Mouse (Mus musculus) midbrain, postnatal 0 days (tissue): Measurements from ENCODE around the gene Rnf185. TPM values are rescaled to one million over a fixed set of nuclear protein-coding genes. Genes with fewer than 3 reads are reported as not detected.

Experiments used
- ATAC-seq: fragments of 200-750 bp; cut with Nextera tagmentation; 2 replicates; pipeline ENCODE4 v1.8.0; 2017; ENCODE audit warnings: moderate number of reproducible peaks, mild to moderate bottlenecking, moderate TSS enrichment, moderate library complexity; ENCODE audit not compliant: low FRiP score
- DNase-seq: peaks from one replicate; pipeline ENCODE4 v3.0.0-alpha.2; 2015; ENCODE audit warnings: low spot score
- H3K27ac ChIP-seq: fragments of 300-500 bp; sonication (generic); 2 replicates; pipeline ENCODE4 v1.5.1; 2014; ENCODE audit warnings: low read depth, mild to moderate bottlenecking, low read length, mixed read lengths
- H3K27me3 ChIP-seq: fragments of 300-500 bp; sonication (generic); 2 replicates; pipeline ENCODE4 v1.6.1; 2014; ENCODE audit warnings: low read length, control low read depth, mixed read lengths; ENCODE audit not compliant: insufficient read depth
- H3K36me3 ChIP-seq: fragments of 300-500 bp; sonication (generic); 2 replicates; pipeline ENCODE4 v1.6.1; 2014; ENCODE audit warnings: low read length, control low read depth, mixed read lengths; ENCODE audit not compliant: insufficient read depth
- H3K4me1 ChIP-seq: fragments of 300-500 bp; sonication (generic); 2 replicates; pipeline ENCODE4 v1.6.1; 2014; ENCODE audit warnings: mild to moderate bottlenecking, control low read depth, antibody characterized with exemption, low read length, mixed read lengths; ENCODE audit not compliant: insufficient read depth
- H3K4me2 ChIP-seq: fragments of 300-500 bp; sonication (generic); 2 replicates; pipeline ENCODE4 v1.6.1; 2014; ENCODE audit warnings: low read depth, mild to moderate bottlenecking, low read length, mixed read lengths; ENCODE audit not compliant: poor library complexity, severe bottlenecking
- H3K4me3 ChIP-seq: fragments of 300-500 bp; sonication (generic); 2 replicates; pipeline ENCODE4 v1.5.1; 2014; ENCODE audit warnings: low read depth, mild to moderate bottlenecking, low read length, moderate library complexity
- H3K9ac ChIP-seq: fragments of 300-500 bp; sonication (generic); replicated peaks from 2 replicates; pipeline ENCODE4 v1.6.1; 2014; ENCODE audit warnings: mild to moderate bottlenecking, low read length, moderate library complexity, mixed read lengths; ENCODE audit not compliant: poor library complexity, severe bottlenecking
- H3K9me3 ChIP-seq: fragments of 300-500 bp; sonication (generic); 2 replicates; pipeline ENCODE4 v1.6.1; 2016; ENCODE audit warnings: low read length, control low read depth
- CTCF ChIP-seq: IDR thresholded peaks from 2 replicates; pipeline ENCODE4 v1.5.1; 2016; ENCODE audit warnings: antibody characterized with exemption, mild to moderate bottlenecking
- WGBS: fragments of 180-500 bp; shearing (Covaris S2); extraction: QIAGEN DNeasy Blood & Tissue Kit; methylation state at CpG from one replicate; pipeline ENCODE4 v1.1.7; 2014; 5-methylcytosine and 5-hydroxymethylcytosine counted together
- polyA plus RNA-seq: library from polyadenylated mRNA; unstranded; fragments of >200 nt; fragmentation: Nextera tagmentation; extraction: Ambion mirVana; gene quantifications from 2 replicates; pipeline ENCODE4 v1.2.1, GENCODE M21; 2015
- total RNA-seq: library from RNA; depleted of rRNA; stranded (reverse); fragments of >200 nt; gene quantifications from 2 replicates; pipeline ENCODE4 v1.2.3, GENCODE M21; 2014

Gene Rnf185
- total and polyA plus RNA-seq, 2 experiments from 2014 or later: 39.6 to 43.6 TPM

GRCm38 (mm10) chr11:3389996-3390395 is 62.2 kb downstream of the Rnf185 start:
- no peak overlapping the region for H3K9ac ChIP-seq
- H3K4me1 ChIP-seq: no peaks in the 10 kb centered on the region
- WGBS: 75% methylated on average over 5 of the region's 5 CpGs
- no peak for ATAC-seq
- H3K4me3 ChIP-seq: no peak overlapping the region
- H3K9me3 ChIP-seq: no peaks in the 10 kb centered on the region
- no peak overlapping the region for H3K27ac ChIP-seq
- TF ChIP-seq CTCF: no peak
- DNase-seq: no peak
- no peaks in the 10 kb centered on the region for H3K36me3 ChIP-seq
- no peak overlapping the region for H3K4me2 ChIP-seq
- no peaks in the 10 kb centered on the region for H3K27me3 ChIP-seq

- H3K9ac ChIP-seq: no peak overlapping the region
- 87% methylated on average over 6 of the region's 6 CpGs for WGBS
- no peak for TF ChIP-seq CTCF
- no peak overlapping the region for H3K4me2 ChIP-seq
- H3K4me3 ChIP-seq: no peak overlapping the region
- no peak overlapping the region for H3K27ac ChIP-seq
- H3K36me3 ChIP-seq: 0 out of 2 replicates have a peak, but pooled peaks cover 2% of the 10 kb centered on the region
- no peaks in the 10 kb centered on the region for H3K4me1 ChIP-seq
- no peaks in the 10 kb centered on the region for H3K27me3 ChIP-seq
- ATAC-seq (no peak), DNase-seq (no peak)
- no peaks in the 10 kb centered on the region for H3K9me3 ChIP-seq
Measured at GRCm38 (mm10) chr11:3387482-3388196, 64.5 kb downstream of the Rnf185 start.

GRCm38 (mm10) chr11:3386941-3387368 is 65.2 kb downstream of the Rnf185 start:
- Histone ChIP-seq H3K9me3 (no peaks in the 10 kb centered on the region), H3K4me2 (no peak overlapping the region), H3K4me1 (no peaks in the 10 kb centered on the region), H3K36me3 (0 out of 2 replicates have a peak, but pooled peaks cover 2% of the 10 kb centered on the region), H3K9ac (no peak overlapping the region), H3K4me3 (no peak overlapping the region), H3K27me3 (no peaks in the 10 kb centered on the region), H3K27ac (no peak overlapping the region)
- peak; percentile 65 for ATAC-seq
- 25% methylated on average over 4 of the region's 4 CpGs for WGBS
- peak; percentile 99 for TF ChIP-seq CTCF
- DNase-seq: peak; percentile 85

GRCm38 (mm10) chr11:3382602-3383594 is 69.3 kb downstream of the Rnf185 start:
- Histone ChIP-seq H3K4me2 (no peak overlapping the region), H3K36me3 (0 out of 2 replicates have a peak, but pooled peaks cover 2% of the 10 kb centered on the region), H3K9me3 (no peaks in the 10 kb centered on the region), H3K4me1 (no peaks in the 10 kb centered on the region), H3K27me3 (no peaks in the 10 kb centered on the region), H3K27ac (no peak overlapping the region), H3K4me3 (no peak overlapping the region), H3K9ac (no peak overlapping the region)
- DNase-seq (no peak), ATAC-seq (no peak)
- TF ChIP-seq CTCF: peak; percentile 30
- 81% methylated on average over 5 of the region's 5 CpGs for WGBS

GRCm38 (mm10) chr11:3381148-3381814 is 70.9 kb downstream of the Rnf185 start:
- Histone ChIP-seq H3K27me3 (no peaks in the 10 kb centered on the region), H3K4me2 (no peak overlapping the region), H3K9me3 (no peaks in the 10 kb centered on the region), H3K27ac (no peak overlapping the region), H3K36me3 (0 out of 2 replicates have a peak, but pooled peaks cover 2% of the 10 kb centered on the region), H3K9ac (no peak overlapping the region), H3K4me3 (no peak overlapping the region), H3K4me1 (no peaks in the 10 kb centered on the region)
- 94% methylated on average over 6 of the region's 6 CpGs for WGBS
- ATAC-seq (no peak), DNase-seq (no peak)
- TF ChIP-seq CTCF: no peak
